Mouse (Mus musculus) C2C12 (cell line): ENCODE results near the gene Kcnq4. TPM values are rescaled to one million over a fixed set of nuclear protein-coding genes. Genes with fewer than 3 reads are reported as not detected.

Experiments
- H3K27me3 ChIP-seq: one replicate; pipeline ENCODE4 v1.6.1; 2011; ENCODE audit not compliant: control insufficient read depth, insufficient read depth, insufficient read length
- H3K36me3 ChIP-seq: one replicate; pipeline ENCODE4 v1.6.1; 2011; ENCODE audit not compliant: control insufficient read depth, insufficient read depth
- H3K4me3 ChIP-seq: one replicate; pipeline ENCODE4 v1.5.1; 2011; ENCODE audit warnings: mild to moderate bottlenecking, control low read depth; ENCODE audit not compliant: poor library complexity, insufficient read depth, severe bottlenecking
- H3K79me2 ChIP-seq: one replicate; pipeline ENCODE4 v1.6.1; 2011; ENCODE audit not compliant: control insufficient read depth, insufficient read depth
- H3K79me3 ChIP-seq: one replicate; pipeline ENCODE4 v1.6.1; 2011; ENCODE audit warnings: low read depth, control low read depth
- H3ac ChIP-seq: one replicate; pipeline ENCODE3; 2011; ENCODE audit warnings: low read depth; ENCODE audit not compliant: control insufficient read depth, insufficient read length
- CEBPB ChIP-seq: IDR thresholded peaks from one replicate; pipeline ENCODE4 v1.6.1; 2011; ENCODE audit warnings: low read depth, mild to moderate bottlenecking, control low read depth, moderate library complexity
- CTCF ChIP-seq: IDR thresholded peaks from one replicate; pipeline ENCODE4 v1.5.1; 2011; ENCODE audit not compliant: control insufficient read depth, insufficient read depth, insufficient read length
- FOSL1 ChIP-seq: IDR thresholded peaks from one replicate; pipeline ENCODE4 v1.8.0; 2011; ENCODE audit warnings: mild to moderate bottlenecking, low read length; ENCODE audit not compliant: poor library complexity, insufficient read depth, severe bottlenecking
- MAX ChIP-seq: IDR thresholded peaks from one replicate; pipeline ENCODE4 v1.6.1; 2011; ENCODE audit warnings: mild to moderate bottlenecking, control low read depth
- MYOD1 ChIP-seq: IDR thresholded peaks from one replicate; pipeline ENCODE4 v1.6.1; 2011; ENCODE audit warnings: low read depth; ENCODE audit not compliant: control insufficient read depth, insufficient read length
- MYOG ChIP-seq: IDR thresholded peaks from one replicate; pipeline ENCODE4 v1.6.1; 2011; ENCODE audit not compliant: control insufficient read depth, insufficient read length; ENCODE audit errors: extremely low read depth
- USF1 ChIP-seq: IDR thresholded peaks from one replicate; pipeline ENCODE4 v1.6.1; 2011; ENCODE audit warnings: low read depth, mild to moderate bottlenecking, control low read depth, moderate library complexity
- microRNA-seq: library from miRNA; unstranded; fragments of <30 nt; microRNA quantifications from one replicate; pipeline ENCODE4, GENCODE M21; 2019; ENCODE audit warnings: borderline microRNAs expressed
- polyA plus RNA-seq: library from polyadenylated mRNA; unstranded; fragments of >200 nt; fragmentation: generic; extraction: Trizol; gene quantifications from one replicate; pipeline ENCODE4 v1.2.1, GENCODE M21; 2012; ENCODE audit warnings: missing spikeins

Kcnq4 gene
- polyA plus RNA-seq, 1 experiment, result 0.75 TPM

DNA sequence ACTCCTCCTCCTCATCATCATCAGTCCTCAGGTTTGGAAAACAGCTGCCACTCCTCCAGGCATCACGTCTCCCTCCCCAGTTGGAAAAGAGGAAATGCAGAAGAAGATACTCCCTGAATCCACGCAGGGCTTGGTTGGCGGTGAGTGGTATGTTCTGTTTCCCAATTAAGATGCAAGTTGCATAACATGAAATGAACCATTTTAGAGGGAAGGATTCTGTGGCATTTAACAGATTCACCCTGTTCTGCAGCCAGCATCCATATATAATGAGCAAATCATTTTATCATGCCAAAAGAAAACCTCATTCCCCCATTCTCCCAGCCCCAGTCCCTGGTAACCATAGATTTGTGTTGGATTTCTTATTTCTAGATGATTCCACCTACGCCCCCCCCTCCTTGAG is 87.9 kb downstream of the Kcnq4 start:
- Histone ChIP-seq H3ac (no peak overlapping the region), H3K27me3 (peaks cover 31% of the 10 kb centered on the region), H3K79me2 (no peaks in the 10 kb centered on the region), H3K4me3 (no peak overlapping the region), H3K36me3 (no peaks in the 10 kb centered on the region), H3K79me3 (no peaks in the 10 kb centered on the region)
- TF ChIP-seq USF1 (no peak), FOSL1 (no peak), MYOD1 (no peak), MAX (no peak), CEBPB (no peak), CTCF (no peak), MYOG (no peak)

DNA sequence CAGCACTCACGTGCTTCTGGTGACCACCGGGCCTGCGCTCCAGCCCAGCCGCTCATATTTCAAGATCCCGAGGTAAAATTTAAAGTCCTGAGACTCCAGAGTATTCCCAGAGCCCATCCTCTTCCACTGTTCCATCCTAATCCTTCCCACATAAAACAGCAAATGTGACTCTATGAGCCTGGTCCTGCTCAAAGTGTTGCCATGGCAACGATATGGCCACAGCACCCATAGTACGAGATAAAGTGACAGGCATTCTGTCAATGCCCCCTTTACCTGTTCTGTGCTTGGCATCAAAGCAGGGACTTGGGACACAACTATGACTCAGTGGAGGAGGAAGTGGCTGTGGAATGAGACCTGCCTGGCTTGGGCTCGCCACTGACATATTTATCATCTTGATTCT is 92.5 kb downstream of the Kcnq4 start:
- TF ChIP-seq MAX (no peak), MYOG (no peak), CTCF (no peak), FOSL1 (no peak), USF1 (no peak), MYOD1 (no peak), CEBPB (no peak)
- Histone ChIP-seq H3ac (no peak overlapping the region), H3K27me3 (peaks cover 53% of the 10 kb centered on the region), H3K4me3 (no peak overlapping the region), H3K36me3 (no peaks in the 10 kb centered on the region), H3K79me2 (no peaks in the 10 kb centered on the region), H3K79me3 (no peaks in the 10 kb centered on the region)

DNA sequence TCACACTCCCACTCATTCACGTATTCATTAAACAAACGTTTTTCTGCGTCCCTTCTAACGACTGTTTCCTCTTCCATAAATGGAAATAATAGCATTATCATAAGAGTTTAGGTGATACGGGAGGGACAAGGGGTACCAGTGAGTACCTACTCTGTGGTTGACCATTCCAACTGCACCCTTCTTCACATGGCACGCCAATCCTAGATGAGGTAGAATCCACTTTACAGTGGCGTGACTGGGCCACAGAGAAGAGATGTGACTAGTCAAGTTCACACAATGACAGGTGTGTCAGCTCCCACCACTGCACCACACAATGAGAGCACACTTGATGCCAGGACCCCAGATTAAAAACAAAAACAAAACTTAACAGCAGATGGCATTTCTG is 98.2 kb downstream of the Kcnq4 start:
- Histone ChIP-seq H3ac (no peak overlapping the region), H3K79me2 (no peaks in the 10 kb centered on the region), H3K79me3 (no peaks in the 10 kb centered on the region), H3K27me3 (peaks cover 70% of the 10 kb centered on the region), H3K4me3 (no peak overlapping the region), H3K36me3 (no peaks in the 10 kb centered on the region)
- no peak for TF ChIP-seq CTCF
- no peak for TF ChIP-seq MYOG
- TF ChIP-seq MAX, result no peak
- TF ChIP-seq USF1, result no peak
- no peak for TF ChIP-seq FOSL1
- no peak for TF ChIP-seq MYOD1
- TF ChIP-seq CEBPB, result no peak

DNA sequence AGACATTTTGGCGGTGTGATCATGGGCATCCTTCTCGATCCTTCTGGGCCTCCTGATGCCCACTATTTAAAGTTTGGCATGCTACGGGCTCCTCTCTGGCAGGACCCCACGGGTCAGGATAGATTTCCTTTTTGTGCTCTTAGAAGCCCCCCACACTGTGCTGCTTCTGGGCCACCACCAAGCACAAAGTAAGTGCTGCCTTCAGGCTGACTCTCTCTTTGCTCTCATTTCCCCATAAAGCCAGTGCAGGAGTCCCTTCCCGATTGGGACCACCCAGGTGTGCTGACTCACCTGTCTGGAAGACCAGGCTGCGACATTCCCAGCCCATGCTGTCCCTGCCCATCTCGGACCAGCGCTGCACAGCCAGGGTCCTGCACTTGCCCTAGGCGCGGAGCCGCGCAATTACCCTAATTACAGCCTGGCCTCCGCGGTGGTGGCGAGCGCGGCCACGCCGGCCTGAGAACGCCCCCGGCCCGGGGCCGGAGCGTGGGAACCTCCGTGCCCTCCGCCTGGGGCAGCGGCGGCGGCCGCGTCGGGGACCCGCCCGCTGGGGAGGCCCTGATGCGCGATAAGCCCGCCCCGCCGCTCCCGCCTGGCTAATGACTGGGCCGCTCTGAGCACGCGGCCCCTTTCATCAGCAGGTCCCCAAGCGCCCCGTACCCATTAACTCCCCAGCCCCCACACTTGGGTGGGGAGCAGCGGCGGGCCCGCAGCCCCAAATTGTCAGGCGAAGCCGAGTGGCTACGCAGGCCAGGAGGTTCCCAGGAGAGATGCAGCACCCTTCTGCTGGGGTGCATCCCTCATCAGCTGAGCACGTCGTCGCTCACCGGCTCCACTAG is 98.8 kb downstream of the Kcnq4 start:
- Histone ChIP-seq H3K4me3 (no peak overlapping the region), H3K36me3 (no peaks in the 10 kb centered on the region), H3K27me3 (peaks cover 66% of the 10 kb centered on the region), H3K79me3 (no peaks in the 10 kb centered on the region), H3K79me2 (no peaks in the 10 kb centered on the region), H3ac (no peak overlapping the region)
- TF ChIP-seq MAX (no peak), MYOD1 (no peak), CEBPB (no peak), USF1 (no peak), FOSL1 (no peak), CTCF (no peak), MYOG (no peak)

Small RNAs within 50 kb of the gene (microRNA-seq; reads per million reads assigned to microRNA genes)
- gene Mir30c-1 (72.3 reads per million, percentile 72 among the genes with 10 or more reads in this experiment), gene Mir30e (not detected), gene Mir30f (not detected)

Other genes starting within 250 kb of the Kcnq4 start
- 0.02 TPM for gene Slfnl1, start 216.4 kb downstream of the Kcnq4 start, polyA plus RNA-seq
- gene Ctps, start 178.3 kb downstream of the Kcnq4 start, polyA plus RNA-seq, result 76.3 TPM
- gene Gm8439, start 159.9 kb downstream of the Kcnq4 start, polyA plus RNA-seq, result not detected
- gene Cited4, start 82.0 kb downstream of the Kcnq4 start, polyA plus RNA-seq, result not detected
- 71.5 TPM for gene Nfyc, start 83.0 kb upstream of the Kcnq4 start, polyA plus RNA-seq
- gene Rims3, start 106.2 kb upstream of the Kcnq4 start, polyA plus RNA-seq, result 0.01 TPM
- gene Exo5, start 176.4 kb upstream of the Kcnq4 start, polyA plus RNA-seq, result 14.1 TPM
- gene Zfp69, start 203.1 kb upstream of the Kcnq4 start, polyA plus RNA-seq, result 1.1 TPM